Mouse (Mus musculus): ENCODE data around the gene Dpm1. TPM values are rescaled to one million over a fixed set of nuclear protein-coding genes. Genes with fewer than 3 reads are reported as not detected.

Gene Dpm1
- 101 TPM for polyA plus RNA-seq (2017; shearing (Covaris generic))

GRCm38 (mm10) chr2:168230026-168230728 lies at the start of gene Dpm1, which contains the start of the genes Gm20716 and Mocs3:
Dpm1 (minus strand) TSS chr2:168230591.
Gm20716 (minus strand) TSS chr2:168230364.
Mocs3 (plus strand) TSS chr2:168230622.

GRCm38 (mm10) chr2:168206725-168207644 lies 23.4 kb downstream of the Dpm1 start, which contains the start of gene Adnp:
Adnp (minus strand) TSS chr2:168207112.

Other genes starting within 250 kb of the Dpm1 start
- gene Ripor3, start 220.0 kb downstream of the Dpm1 start, polyA plus RNA-seq (2017; shearing (Covaris generic)): 1.1 TPM
- gene Pard6b, start 149.6 kb downstream of the Dpm1 start, polyA plus RNA-seq (2017; shearing (Covaris generic)): 2.9 TPM
- gene Adnp, start 23.5 kb downstream of the Dpm1 start, polyA plus RNA-seq (2017; shearing (Covaris generic)): 20.1 TPM
- 23.0 TPM for gene Gm20716, start 227 bp downstream of the Dpm1 start, polyA plus RNA-seq (2017; shearing (Covaris generic))
- 11.3 TPM for gene Mocs3, start within 50 bp of the Dpm1 start, polyA plus RNA-seq (2017; shearing (Covaris generic))
- not detected for gene Kcng1, start 51.1 kb upstream of the Dpm1 start, polyA plus RNA-seq (2017; shearing (Covaris generic))

Data from naive thymus-derived CD4-positive, alpha-beta T cell, adult 5 months (primary cell).